Mouse (Mus musculus) midbrain, postnatal 0 days (tissue): ENCODE results near the gene Slc25a16. TPM values are rescaled to one million over a fixed set of nuclear protein-coding genes. Genes with fewer than 3 reads are reported as not detected.

ENCODE experiments used
- ATAC-seq: fragments of 200-750 bp; cut with Nextera tagmentation; 2 replicates; pipeline ENCODE4 v1.8.0; 2017; ENCODE audit warnings: moderate number of reproducible peaks, mild to moderate bottlenecking, moderate TSS enrichment, moderate library complexity; ENCODE audit not compliant: low FRiP score
- DNase-seq: peaks from one replicate; pipeline ENCODE4 v3.0.0-alpha.2; 2015; ENCODE audit warnings: low spot score
- H3K27ac ChIP-seq: fragments of 300-500 bp; sonication (generic); 2 replicates; pipeline ENCODE4 v1.5.1; 2014; ENCODE audit warnings: low read depth, mild to moderate bottlenecking, low read length, mixed read lengths
- H3K27me3 ChIP-seq: fragments of 300-500 bp; sonication (generic); 2 replicates; pipeline ENCODE4 v1.6.1; 2014; ENCODE audit warnings: low read length, control low read depth, mixed read lengths; ENCODE audit not compliant: insufficient read depth
- H3K36me3 ChIP-seq: fragments of 300-500 bp; sonication (generic); 2 replicates; pipeline ENCODE4 v1.6.1; 2014; ENCODE audit warnings: low read length, control low read depth, mixed read lengths; ENCODE audit not compliant: insufficient read depth
- H3K4me1 ChIP-seq: fragments of 300-500 bp; sonication (generic); 2 replicates; pipeline ENCODE4 v1.6.1; 2014; ENCODE audit warnings: mild to moderate bottlenecking, control low read depth, antibody characterized with exemption, low read length, mixed read lengths; ENCODE audit not compliant: insufficient read depth
- H3K4me2 ChIP-seq: fragments of 300-500 bp; sonication (generic); 2 replicates; pipeline ENCODE4 v1.6.1; 2014; ENCODE audit warnings: low read depth, mild to moderate bottlenecking, low read length, mixed read lengths; ENCODE audit not compliant: poor library complexity, severe bottlenecking
- H3K4me3 ChIP-seq: fragments of 300-500 bp; sonication (generic); 2 replicates; pipeline ENCODE4 v1.5.1; 2014; ENCODE audit warnings: low read depth, mild to moderate bottlenecking, low read length, moderate library complexity
- H3K9ac ChIP-seq: fragments of 300-500 bp; sonication (generic); replicated peaks from 2 replicates; pipeline ENCODE4 v1.6.1; 2014; ENCODE audit warnings: mild to moderate bottlenecking, low read length, moderate library complexity, mixed read lengths; ENCODE audit not compliant: poor library complexity, severe bottlenecking
- H3K9me3 ChIP-seq: fragments of 300-500 bp; sonication (generic); 2 replicates; pipeline ENCODE4 v1.6.1; 2016; ENCODE audit warnings: low read length, control low read depth
- CTCF ChIP-seq: IDR thresholded peaks from 2 replicates; pipeline ENCODE4 v1.5.1; 2016; ENCODE audit warnings: antibody characterized with exemption, mild to moderate bottlenecking
- WGBS: fragments of 180-500 bp; shearing (Covaris S2); extraction: QIAGEN DNeasy Blood & Tissue Kit; methylation state at CpG from one replicate; pipeline ENCODE4 v1.1.7; 2014; 5-methylcytosine and 5-hydroxymethylcytosine counted together
- polyA plus RNA-seq: library from polyadenylated mRNA; unstranded; fragments of >200 nt; fragmentation: Nextera tagmentation; extraction: Ambion mirVana; gene quantifications from 2 replicates; pipeline ENCODE4 v1.2.1, GENCODE M21; 2015
- total RNA-seq: library from RNA; depleted of rRNA; stranded (reverse); fragments of >200 nt; gene quantifications from 2 replicates; pipeline ENCODE4 v1.2.3, GENCODE M21; 2014

Gene Slc25a16
- total and polyA plus RNA-seq, 2 experiments from 2014 or later = 13.7 to 19.0 TPM

GRCm38 (mm10) chr10:62884517-62884916 is 35.9 kb upstream of the Slc25a16 start:
- peaks cover 7% of the 10 kb centered on the region; the same call in 1 of the 2 replicates for H3K4me1 ChIP-seq
- WGBS = 61% methylated on average over 1 of the region's 1 CpGs
- TF ChIP-seq CTCF = no peak
- ATAC-seq = no peak
- peaks cover 7% of the 10 kb centered on the region; the same call in 1 of the 2 replicates for H3K27me3 ChIP-seq
- no peaks in the 10 kb centered on the region for H3K36me3 ChIP-seq
- H3K4me2 ChIP-seq = no peak overlapping the region
- H3K9ac ChIP-seq = no peak overlapping the region
- no peak overlapping the region for H3K4me3 ChIP-seq
- H3K27ac ChIP-seq = no peak overlapping the region
- H3K9me3 ChIP-seq = no peaks in the 10 kb centered on the region
- DNase-seq = no peak

GRCm38 (mm10) chr10:62885460-62885859 is 35.0 kb upstream of the Slc25a16 start:
- TF ChIP-seq CTCF = no peak
- DNase-seq (no peak), ATAC-seq (no peak)
- peaks cover 7% of the 10 kb centered on the region; the same call in 1 of the 2 replicates for H3K4me1 ChIP-seq
- no peaks in the 10 kb centered on the region for H3K9me3 ChIP-seq
- H3K27me3 ChIP-seq = peaks cover 7% of the 10 kb centered on the region; the same call in 1 of the 2 replicates
- no peak overlapping the region for H3K27ac ChIP-seq
- H3K4me3 ChIP-seq = peak overlapping the region; percentile 40
- no peaks in the 10 kb centered on the region for H3K36me3 ChIP-seq
- no peak overlapping the region for H3K9ac ChIP-seq
- H3K4me2 ChIP-seq = peak overlapping the region; percentile 94
- 42% methylated on average over 10 of the region's 10 CpGs for WGBS

- DNase-seq (no peak), ATAC-seq (0 out of 2 replicates have a peak, but pooled peaks have one; percentile 13)
- peak overlapping the region; percentile 94 for H3K4me2 ChIP-seq
- peak overlapping the region; percentile 40 for H3K4me3 ChIP-seq
- H3K9me3 ChIP-seq = no peaks in the 10 kb centered on the region
- peaks cover 7% of the 10 kb centered on the region; the same call in 1 of the 2 replicates for H3K4me1 ChIP-seq
- H3K9ac ChIP-seq = peak overlapping the region; percentile 29
- no peak for TF ChIP-seq CTCF
- H3K36me3 ChIP-seq = no peaks in the 10 kb centered on the region
- WGBS = under 1% methylated on average over 38 of the region's 38 CpGs
- H3K27ac ChIP-seq = no peak overlapping the region
- peaks cover 7% of the 10 kb centered on the region; the same call in 1 of the 2 replicates for H3K27me3 ChIP-seq
These were observed 34.2 kb upstream of the Slc25a16 start for GRCm38 (mm10) chr10:62885969-62886798.

- DNase-seq (peak; percentile 44), ATAC-seq (peak; percentile 70)
- H3K27ac ChIP-seq = no peak overlapping the region
These were observed 33.4 kb upstream of the Slc25a16 start for GRCm38 (mm10) chr10:62886799-62887591.

GRCm38 (mm10) chr10:62891025-62891424 is 29.4 kb upstream of the Slc25a16 start:
- H3K4me2 ChIP-seq = no peak overlapping the region
- no peaks in the 10 kb centered on the region for H3K9me3 ChIP-seq
- no peak overlapping the region for H3K4me3 ChIP-seq
- H3K27ac ChIP-seq = no peak overlapping the region
- 92% methylated on average over 3 of the region's 3 CpGs for WGBS
- TF ChIP-seq CTCF = no peak
- H3K4me1 ChIP-seq = peaks cover 7% of the 10 kb centered on the region; the same call in 1 of the 2 replicates
- no peak overlapping the region for H3K9ac ChIP-seq
- ATAC-seq = no peak
- DNase-seq = no peak
- H3K27me3 ChIP-seq = peaks cover 7% of the 10 kb centered on the region; the same call in 1 of the 2 replicates
- no peaks in the 10 kb centered on the region for H3K36me3 ChIP-seq

More at GRCm38 (mm10) chr10:62886799-62887591, 33.4 kb upstream of the Slc25a16 start:
- Histone ChIP-seq H3K4me2 (peak overlapping the region; percentile 94), H3K9ac (peak overlapping the region; percentile 29), H3K4me3 (peak overlapping the region; percentile 40), H3K36me3 (no peaks in the 10 kb centered on the region), H3K9me3 (no peaks in the 10 kb centered on the region), H3K4me1 (peaks cover 7% of the 10 kb centered on the region; the same call in 1 of the 2 replicates), H3K27me3 (peaks cover 7% of the 10 kb centered on the region; the same call in 1 of the 2 replicates)
- TF ChIP-seq CTCF = no peak
- WGBS = under 1% methylated on average over 56 of the region's 56 CpGs
